Mouse (Mus musculus) small intestine, adult 2 months (tissue): ENCODE measurements around the gene Shc3. TPM values are rescaled to one million over a fixed set of nuclear protein-coding genes. Genes with fewer than 3 reads are reported as not detected.

Experiments
- H3K27ac ChIP-seq: fragments of 200-500 bp; 2 replicates; pipeline ENCODE4 v1.5.1; 2012; ENCODE audit warnings: low read depth, low read length, control low read depth, inconsistent platforms; ENCODE audit not compliant: insufficient read depth
- H3K27me3 ChIP-seq: fragments of 200-500 bp; 2 replicates; pipeline ENCODE4 v1.6.1; 2012; ENCODE audit warnings: mild to moderate bottlenecking, moderate library complexity, low read length, inconsistent platforms; ENCODE audit not compliant: control insufficient read depth, insufficient read depth
- H3K36me3 ChIP-seq: fragments of 200-500 bp; 2 replicates; pipeline ENCODE4 v1.6.1; 2012; ENCODE audit warnings: mild to moderate bottlenecking, low read length, control low read depth, inconsistent platforms; ENCODE audit not compliant: control insufficient read depth, insufficient read depth
- H3K4me1 ChIP-seq: fragments of 200-500 bp; 2 replicates; pipeline ENCODE4 v1.6.1; 2012; ENCODE audit warnings: low read length, inconsistent platforms, mixed read lengths; ENCODE audit not compliant: control insufficient read depth, insufficient read depth, insufficient read length
- H3K4me3 ChIP-seq: fragments of 200-500 bp; 2 replicates; pipeline ENCODE4 v1.5.1; 2012; ENCODE audit warnings: low read depth, mild to moderate bottlenecking, control low read depth, inconsistent platforms, low read length, moderate library complexity
- CTCF ChIP-seq: fragments of 200-500 bp; IDR thresholded peaks from 2 replicates; pipeline ENCODE4 v1.5.1; 2012; ENCODE audit warnings: low read depth, mild to moderate bottlenecking, control low read depth, inconsistent platforms, low read length, moderate library complexity, mixed read lengths; ENCODE audit not compliant: insufficient replicate concordance, insufficient read length; ENCODE audit errors: extremely low read depth
- POLR2A ChIP-seq: fragments of 200-500 bp; IDR thresholded peaks from 2 replicates; pipeline ENCODE4 v1.6.1; 2012; ENCODE audit warnings: low read depth, mild to moderate bottlenecking, control low read depth, inconsistent platforms, low read length, moderate library complexity
- WGBS: fragments of 180-500 bp; shearing (Covaris S2); methylation state at CpG from one replicate; pipeline ENCODE4 v1.1.7; 2018; 5-methylcytosine and 5-hydroxymethylcytosine counted together
- polyA plus RNA-seq: library from polyadenylated mRNA; depleted of rRNA; stranded (reverse); fragments of >200 nt; gene quantifications from 2 replicates; pipeline ENCODE4 v1.2.3, GENCODE M21; 2012; rRNA removed

Gene Shc3
- polyA plus RNA-seq, 1 experiment, result 0.08 TPM

DNA sequence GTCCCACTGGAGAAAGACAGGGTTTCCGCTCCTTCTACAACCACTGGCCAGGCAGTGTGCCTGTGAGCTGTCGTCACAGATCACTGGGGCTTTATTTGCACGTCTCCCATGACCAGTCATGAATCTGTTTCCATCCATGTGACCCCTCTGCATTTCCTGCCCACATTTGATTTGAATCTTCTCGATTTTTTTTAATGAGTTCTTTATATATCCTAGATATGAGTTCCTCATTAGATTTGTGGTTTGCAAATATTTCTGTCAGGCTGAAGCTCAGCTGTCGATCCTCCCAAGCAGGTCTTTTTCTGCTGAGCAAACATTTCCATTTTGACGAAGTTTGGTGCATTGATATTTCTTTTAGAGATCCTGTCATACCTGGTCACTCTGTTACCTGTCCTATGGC is 171.4 kb downstream of the Shc3 start:
- TF ChIP-seq POLR2A, result no peak
- TF ChIP-seq CTCF, result no peak
- no peaks in the 10 kb centered on the region for H3K4me1 ChIP-seq
- no peaks in the 10 kb centered on the region for H3K27me3 ChIP-seq
- no peak overlapping the region for H3K4me3 ChIP-seq
- no peaks in the 10 kb centered on the region for H3K36me3 ChIP-seq
- 68% methylated on average over 6 of the region's 6 CpGs for WGBS
- H3K27ac ChIP-seq, result no peak overlapping the region

DNA sequence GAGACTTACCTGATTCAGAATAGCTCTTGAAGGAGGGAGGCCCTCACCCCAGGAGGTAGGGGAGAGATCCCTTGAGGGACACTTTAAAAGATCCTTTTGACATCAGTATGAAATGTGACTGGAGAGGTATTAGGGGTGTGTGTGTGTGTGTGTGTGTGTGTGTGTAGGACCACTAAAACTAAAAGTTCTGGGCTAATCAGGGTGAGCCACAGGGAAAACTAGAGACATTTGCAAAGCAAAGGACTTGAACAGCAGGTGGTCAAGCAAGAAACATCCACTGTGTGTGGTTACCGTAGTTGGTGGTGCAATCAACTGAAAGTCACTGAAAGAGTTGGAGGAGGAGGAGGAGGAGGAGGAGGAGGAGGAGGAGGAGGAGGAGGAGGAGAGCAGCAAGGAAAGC is 177.0 kb downstream of the Shc3 start:
- WGBS, result 44% methylated on average over 1 of the region's 1 CpGs
- TF ChIP-seq CTCF (no peak), POLR2A (no peak)
- Histone ChIP-seq H3K27me3 (no peaks in the 10 kb centered on the region), H3K36me3 (no peaks in the 10 kb centered on the region), H3K27ac (no peak overlapping the region), H3K4me1 (no peaks in the 10 kb centered on the region), H3K4me3 (no peak overlapping the region)

DNA sequence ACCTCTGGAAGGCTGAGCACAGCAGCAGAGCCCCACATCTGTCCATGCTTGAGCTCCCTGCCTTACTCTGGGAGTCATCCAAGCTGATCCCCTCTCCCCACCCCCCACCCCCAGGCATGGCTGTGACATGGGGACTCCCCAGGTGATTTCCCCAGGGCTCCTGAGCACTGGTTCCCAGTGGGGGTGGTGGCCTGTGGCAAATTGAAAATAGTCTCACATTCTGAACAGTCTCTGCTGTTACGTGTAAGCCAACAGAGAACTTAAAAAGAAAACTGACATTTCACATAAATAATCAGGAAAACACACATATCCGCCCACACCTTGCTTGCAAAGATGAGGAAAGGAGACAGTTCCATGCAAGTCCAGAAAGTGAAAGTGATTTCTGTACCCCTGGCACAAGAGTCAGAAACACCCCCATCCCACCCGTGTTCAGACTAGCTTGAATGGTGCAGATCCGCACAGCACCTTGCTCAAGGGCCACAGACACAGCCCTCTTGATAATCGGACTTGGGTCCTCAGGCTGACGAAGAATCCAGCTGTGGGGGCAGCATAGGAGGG is 177.8 kb downstream of the Shc3 start:
- 76% methylated on average over 6 of the region's 6 CpGs for WGBS
- H3K4me3 ChIP-seq, result no peak overlapping the region
- TF ChIP-seq CTCF (no peak), POLR2A (no peak)

DNA sequence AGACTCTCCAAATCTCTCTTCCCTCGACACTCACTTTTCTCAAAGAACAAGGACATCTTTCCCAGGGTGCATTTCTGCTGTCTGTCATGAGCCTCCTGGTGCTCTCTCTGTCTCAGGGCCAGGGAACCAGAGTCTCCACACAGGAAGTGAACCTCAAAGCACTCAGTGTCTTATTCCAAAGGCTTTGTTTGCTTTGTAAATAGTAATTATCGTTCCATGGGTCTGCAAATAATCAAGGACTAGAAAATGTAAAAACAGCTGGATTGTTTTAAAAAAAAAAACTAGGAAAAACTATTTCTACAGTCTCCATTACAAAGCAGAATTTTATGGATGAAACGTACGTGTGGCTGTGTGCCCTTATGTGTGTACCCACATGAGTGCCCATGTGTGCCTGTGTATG is 178.8 kb downstream of the Shc3 start:
- WGBS, result 39% methylated on average over 4 of the region's 4 CpGs
- H3K4me3 ChIP-seq, result no peak overlapping the region
- no peaks in the 10 kb centered on the region for H3K36me3 ChIP-seq
- no peak for TF ChIP-seq POLR2A
- no peak for TF ChIP-seq CTCF
- H3K27ac ChIP-seq, result no peak overlapping the region
- no peaks in the 10 kb centered on the region for H3K27me3 ChIP-seq
- no peaks in the 10 kb centered on the region for H3K4me1 ChIP-seq

More for the DNA sequence above, 177.8 kb downstream of the Shc3 start:
- Histone ChIP-seq H3K4me1 (no peaks in the 10 kb centered on the region), H3K36me3 (no peaks in the 10 kb centered on the region), H3K27me3 (no peaks in the 10 kb centered on the region), H3K27ac (no peak overlapping the region)

DNA sequence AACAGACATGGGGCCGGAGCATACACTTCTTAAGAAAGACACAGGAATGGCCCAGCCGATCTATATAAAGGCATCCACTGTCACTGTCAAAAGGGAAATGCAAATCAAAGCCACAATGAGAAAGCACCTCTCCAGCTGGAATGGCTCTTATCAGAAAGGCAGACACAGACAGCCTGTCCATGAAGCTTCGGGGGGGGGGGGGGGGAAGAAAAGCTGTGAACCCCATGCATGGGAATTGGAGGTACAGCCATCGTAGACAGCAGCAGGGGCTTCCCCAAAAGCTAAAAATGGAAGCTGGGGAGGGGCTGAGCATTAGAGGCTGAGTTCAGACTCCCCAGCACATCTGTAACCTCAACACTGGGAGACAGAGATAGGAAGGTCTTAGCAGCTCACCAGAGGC is 181.3 kb downstream of the Shc3 start:
- WGBS, result 64% methylated on average over 4 of the region's 4 CpGs
- H3K27ac ChIP-seq, result no peak overlapping the region
- H3K27me3 ChIP-seq, result no peaks in the 10 kb centered on the region
- no peak overlapping the region for H3K4me3 ChIP-seq
- H3K4me1 ChIP-seq, result no peaks in the 10 kb centered on the region
- TF ChIP-seq CTCF (no peak), POLR2A (no peak)
- H3K36me3 ChIP-seq, result no peaks in the 10 kb centered on the region

DNA sequence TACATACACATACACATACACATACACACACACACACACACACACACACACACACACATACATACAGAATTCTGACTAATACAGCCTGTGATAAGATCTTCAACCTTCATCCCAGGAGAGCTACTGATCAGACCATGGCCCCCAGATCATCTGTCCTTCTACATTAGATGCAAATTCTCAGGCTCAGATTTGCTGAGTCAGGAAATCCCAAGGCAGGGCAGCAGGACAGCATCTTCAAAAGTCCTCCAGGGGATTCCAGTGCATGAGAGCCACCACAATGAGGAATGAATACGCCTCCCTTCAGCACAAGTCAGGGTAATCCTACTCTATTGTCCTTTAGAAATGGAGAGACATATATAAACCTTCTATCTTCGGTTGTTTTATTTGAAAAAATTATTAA is 184.3 kb downstream of the Shc3 start:
- Histone ChIP-seq H3K36me3 (no peaks in the 10 kb centered on the region), H3K27me3 (no peaks in the 10 kb centered on the region), H3K27ac (no peak overlapping the region), H3K4me3 (no peak overlapping the region), H3K4me1 (no peaks in the 10 kb centered on the region)
- WGBS, result 76% methylated on average over 2 of the region's 2 CpGs
- no peak for TF ChIP-seq CTCF
- no peak for TF ChIP-seq POLR2A

DNA sequence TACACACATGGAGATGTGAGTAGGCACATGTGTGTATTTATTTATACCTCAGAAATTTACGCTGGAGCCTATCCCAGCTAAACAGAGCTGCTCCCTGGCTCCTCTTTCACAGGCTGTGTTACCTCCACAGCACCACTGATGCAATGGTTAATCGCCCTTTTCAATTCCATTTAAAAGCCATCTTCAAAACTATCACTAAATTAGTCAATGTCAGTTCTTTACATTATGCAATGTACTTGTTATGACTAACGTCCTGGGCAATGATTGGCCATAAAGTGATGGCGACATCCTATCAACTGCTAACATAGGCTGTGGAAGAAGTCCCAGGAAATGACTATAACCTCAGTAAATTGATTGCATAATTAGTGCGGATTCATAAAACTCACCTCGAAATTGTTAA is 187.7 kb downstream of the Shc3 start:
- H3K36me3 ChIP-seq, result no peaks in the 10 kb centered on the region
- 76% methylated on average over 6 of the region's 6 CpGs for WGBS
- no peak for TF ChIP-seq CTCF
- TF ChIP-seq POLR2A, result no peak
- H3K27ac ChIP-seq, result no peak overlapping the region
- no peaks in the 10 kb centered on the region for H3K4me1 ChIP-seq
- no peak overlapping the region for H3K4me3 ChIP-seq
- no peaks in the 10 kb centered on the region for H3K27me3 ChIP-seq

Other genes with a start within 250 kb of the Shc3 start
- gene S1pr3, start 160.8 kb downstream of the Shc3 start, polyA plus RNA-seq, result 2.5 and 3.2 TPM in 2 replicates
- gene Cks2, start 75.8 kb upstream of the Shc3 start, polyA plus RNA-seq, result 24.2 and 32.5 TPM in 2 replicates
- gene Secisbp2, start 82.3 kb upstream of the Shc3 start, polyA plus RNA-seq, result 7.8 and 15.3 TPM in 2 replicates
- gene Sema4d, start 224.3 kb upstream of the Shc3 start, polyA plus RNA-seq, result 10.8 and 15.1 TPM in 2 replicates